Mouse (Mus musculus) small intestine, adult 2 months (tissue): ENCODE results near the gene Cd8b1.

Experiments
- CTCF ChIP-seq: fragments of 200-500 bp; IDR thresholded peaks from 2 replicates; pipeline ENCODE4 v1.5.1; 2012; ENCODE audit warnings: low read depth, mild to moderate bottlenecking, control low read depth, inconsistent platforms, low read length, moderate library complexity, mixed read lengths; ENCODE audit not compliant: insufficient replicate concordance, insufficient read length; ENCODE audit errors: extremely low read depth
- POLR2A ChIP-seq: fragments of 200-500 bp; IDR thresholded peaks from 2 replicates; pipeline ENCODE4 v1.6.1; 2012; ENCODE audit warnings: low read depth, mild to moderate bottlenecking, control low read depth, inconsistent platforms, low read length, moderate library complexity

GRCm38 (mm10) chr6:71374311-71374829 is 51.8 kb downstream of the Cd8b1 start:
- TF ChIP-seq CTCF: no peak
- no peak for TF ChIP-seq POLR2A
